Mouse (Mus musculus) spleen, adult 12 weeks (tissue): ENCODE results near the gene Spem1.
"Not testable (repeated sequence)": the region's sequence is repeated elsewhere in the genome, so short reads cannot be mapped to it uniquely, and the experiment has no call there.

ENCODE experiments used
- DNase-seq: peaks from one replicate; pipeline ENCODE4 v3.0.0; 2022; ENCODE audit warnings: low spot score

Gene Spem1

DNA sequence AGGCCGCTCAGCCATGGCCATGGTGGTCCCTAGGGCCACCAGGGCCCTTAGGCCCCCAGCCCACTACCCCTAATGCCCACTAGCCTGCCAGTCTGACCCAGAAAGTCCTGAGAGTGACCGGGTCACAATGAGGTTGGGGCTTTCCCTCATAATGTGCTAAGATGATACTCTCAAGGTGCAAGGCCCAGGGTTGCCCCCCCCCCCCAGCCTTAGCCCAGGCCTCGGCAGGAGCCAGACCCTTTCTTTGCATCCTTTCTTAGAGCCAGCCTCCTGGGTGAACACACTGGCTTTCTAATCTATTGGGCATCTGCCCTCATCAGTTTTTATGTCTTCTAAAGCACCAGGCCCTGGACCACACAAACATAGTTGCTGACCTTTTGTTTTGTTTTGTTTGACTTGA is at the start of gene Spem1:
Gene Spem1 (minus strand): TSS at position 101 of the 400 bp plus-strand sequence.
- no peak for DNase-seq

DNA sequence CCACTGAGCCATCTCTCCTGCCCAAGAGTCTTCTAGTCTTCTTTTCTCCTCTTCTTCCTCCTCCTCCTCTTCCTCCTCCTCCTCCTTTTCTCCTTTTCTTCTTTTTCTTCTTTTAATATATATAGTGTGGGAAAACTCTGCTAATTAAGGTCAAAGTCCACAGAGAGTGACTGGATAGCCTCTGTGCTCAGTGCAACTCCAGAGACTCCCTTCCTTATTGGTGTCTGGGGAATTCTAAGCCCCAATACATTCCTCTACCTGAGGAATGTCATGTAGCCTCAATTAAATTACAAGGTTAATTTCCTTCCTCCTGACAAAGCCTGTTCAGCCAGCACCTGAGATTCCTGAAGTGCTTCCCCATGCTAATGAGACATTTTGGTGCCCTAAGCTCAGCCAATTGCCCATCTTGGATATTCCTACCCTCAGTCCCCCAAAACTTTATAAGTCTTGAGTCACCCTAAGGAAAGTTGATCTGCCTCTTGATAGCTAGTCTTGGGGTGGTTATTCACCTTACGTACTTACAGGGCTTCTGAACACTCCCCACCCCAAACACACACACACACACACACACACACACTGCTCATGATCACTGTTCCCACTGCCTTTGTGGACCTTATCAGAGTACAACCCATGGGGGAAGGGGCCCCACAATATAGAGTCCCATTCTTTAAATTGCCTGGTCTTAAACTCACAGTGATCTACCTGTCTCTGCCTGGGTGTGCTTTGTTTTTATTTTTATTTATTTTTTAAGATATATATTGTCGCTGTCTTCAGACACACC is 48.5 kb upstream of the Spem1 start:
- no peak for DNase-seq

DNA sequence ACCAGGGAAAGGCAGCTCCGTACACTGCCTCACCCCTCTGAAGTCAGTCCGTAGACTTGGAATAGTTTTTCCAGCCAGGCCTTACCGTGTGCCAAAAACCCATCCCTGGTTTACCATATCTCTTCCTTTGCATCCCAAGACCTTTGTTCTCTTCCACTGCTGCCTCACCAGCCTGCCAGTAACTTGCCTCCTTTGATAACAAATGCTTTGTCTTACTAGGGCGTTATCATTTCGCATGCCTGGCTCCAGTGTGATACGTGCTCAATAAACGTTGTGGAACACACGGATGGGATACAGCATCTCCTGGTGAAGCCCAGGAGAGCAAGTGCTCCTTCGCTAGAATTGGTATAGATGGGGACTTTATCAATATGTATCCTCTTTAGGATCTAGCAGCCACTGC is 45.4 kb upstream of the Spem1 start:
- DNase-seq, result no peak

DNA sequence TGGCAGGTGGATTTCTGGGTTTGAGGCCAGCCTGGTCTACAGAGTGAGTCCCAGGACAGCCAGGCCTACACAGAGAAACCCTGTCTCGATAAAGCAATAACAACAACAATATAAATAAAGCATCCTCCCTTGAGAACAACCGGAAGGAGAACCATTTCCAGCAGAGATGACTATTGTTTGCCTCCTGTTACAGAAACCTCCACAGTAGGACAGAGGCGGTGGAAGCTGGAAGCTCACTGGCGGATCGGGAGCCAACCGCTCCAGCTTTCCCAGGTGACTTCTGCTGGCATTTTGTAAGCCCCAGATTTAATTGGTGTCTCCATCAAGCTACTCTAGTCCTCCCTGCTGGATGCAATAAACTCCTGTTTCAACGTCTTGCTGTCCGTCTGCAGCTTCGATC is 43.6 kb upstream of the Spem1 start:
- DNase-seq, result no peak

DNA sequence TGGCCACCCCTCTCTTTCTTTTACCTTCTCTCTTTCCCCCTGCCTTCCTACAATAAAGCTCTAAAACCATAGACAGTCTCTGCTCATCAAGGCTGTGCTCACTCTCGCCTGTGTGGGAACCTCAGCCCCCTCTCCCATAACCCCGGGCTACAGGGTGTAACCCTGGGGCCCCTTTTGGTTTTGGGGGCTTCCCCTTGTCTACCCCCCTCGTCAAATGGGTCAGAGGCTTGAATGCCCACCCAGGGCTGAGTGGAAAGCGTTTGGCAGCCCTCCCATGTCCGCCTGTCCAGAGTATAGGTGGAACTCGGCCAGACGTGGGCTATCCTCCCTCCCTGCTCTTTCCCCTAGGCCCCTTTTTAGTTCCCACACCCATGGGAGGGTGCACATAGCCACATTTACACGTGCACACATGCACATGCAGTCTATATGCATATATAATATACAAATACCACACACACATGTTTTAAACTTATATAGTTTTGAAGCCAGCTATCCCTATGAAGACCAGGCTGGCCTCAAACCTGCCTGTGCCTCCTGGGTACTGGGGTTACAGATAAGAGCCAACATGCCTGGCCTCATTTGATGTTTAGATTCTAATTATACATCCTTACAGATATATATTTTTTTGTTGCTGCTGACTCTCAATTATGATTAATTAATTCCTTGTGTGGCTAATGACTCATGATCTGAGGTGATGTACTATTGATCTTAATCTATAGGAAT is 42.3 kb upstream of the Spem1 start:
- no peak for DNase-seq

DNA sequence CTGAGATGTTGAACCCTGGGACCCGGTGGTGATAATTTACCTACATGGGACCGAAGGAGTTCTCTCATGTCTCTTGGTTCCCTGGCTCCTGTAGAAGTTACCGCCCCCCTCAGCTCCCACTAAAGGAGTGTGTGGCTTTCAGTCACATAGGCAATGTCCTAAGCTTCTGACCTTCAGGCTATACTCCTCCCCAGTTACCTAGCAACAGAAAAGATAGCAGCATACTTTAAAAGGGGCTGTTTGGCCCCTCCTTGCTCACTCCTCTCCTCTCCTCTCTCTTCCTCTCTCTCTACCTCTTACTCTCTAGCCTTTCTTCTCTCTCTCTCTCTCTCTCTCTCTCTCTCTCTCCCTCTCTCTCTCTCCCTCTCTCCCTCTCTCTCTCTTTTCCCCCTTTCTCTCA is 41.7 kb upstream of the Spem1 start:
- DNase-seq, result not testable (repeated sequence)

DNA sequence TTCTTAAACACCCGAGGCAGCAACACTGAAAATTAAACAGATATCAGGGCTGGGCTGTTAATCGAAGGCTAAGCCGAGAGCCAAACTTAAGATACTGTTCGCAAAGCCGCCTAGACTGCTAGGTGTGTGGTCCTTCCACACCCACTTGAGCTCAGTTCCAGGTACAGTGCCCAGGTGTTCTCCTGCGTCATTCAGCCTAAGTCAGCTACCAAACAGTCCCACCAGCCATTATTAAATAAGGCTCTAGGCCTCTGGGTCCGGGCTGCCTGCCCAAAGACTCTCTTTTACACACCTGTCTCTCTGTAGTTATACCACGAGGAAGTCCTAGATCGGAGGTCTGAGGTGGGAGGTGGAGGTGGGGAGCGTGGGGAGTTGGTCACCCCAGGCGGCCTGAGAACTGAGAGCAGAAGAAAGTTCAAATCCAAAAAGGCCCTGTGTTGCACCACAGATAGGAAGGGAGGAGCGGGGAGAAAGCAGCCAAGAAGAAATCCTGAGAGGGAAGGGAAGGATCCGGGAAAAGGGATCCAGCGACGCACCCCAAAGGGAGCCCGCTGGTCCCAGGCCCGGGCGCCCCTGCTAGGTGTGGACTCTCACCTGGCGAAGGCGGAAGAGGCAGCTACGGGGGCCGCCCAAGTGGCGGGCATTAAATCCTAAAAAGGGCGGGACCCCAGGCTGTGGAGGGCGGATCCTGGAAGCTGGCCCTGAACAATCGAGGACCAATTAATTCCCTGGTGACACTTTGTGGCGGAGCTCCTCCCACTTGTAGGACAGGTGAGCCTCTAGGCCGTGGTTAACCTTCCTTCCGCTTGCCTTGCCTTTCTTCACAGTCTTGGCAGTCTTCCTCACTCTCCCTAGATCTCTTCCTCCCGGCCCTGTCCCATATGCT is 36.4 kb upstream of the Spem1 start, which contains the start of gene Tnk1:
Gene Tnk1 (minus strand): TSS at position 618 of the 886 bp plus-strand sequence.
- peak; percentile 1 for DNase-seq

DNA sequence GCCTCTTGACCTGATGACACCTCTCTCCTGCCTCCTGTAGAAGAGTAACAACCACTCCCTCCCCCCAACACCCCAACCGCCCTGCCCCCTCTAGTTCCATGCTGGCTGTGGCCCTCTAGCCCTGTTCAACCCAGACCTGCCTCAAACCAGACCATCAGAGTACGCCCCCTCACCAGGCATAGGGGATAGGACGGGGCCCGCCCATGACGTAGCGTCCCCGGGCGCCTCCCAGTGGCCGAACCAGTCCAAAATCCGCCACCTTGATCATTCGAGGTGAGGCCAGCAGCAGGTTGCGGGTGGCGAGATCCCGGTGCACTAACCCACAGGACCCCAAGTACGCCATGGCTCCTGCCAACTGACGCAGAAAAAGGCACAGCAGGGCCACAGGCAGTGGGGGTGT is 33.4 kb upstream of the Spem1 start:
- no peak for DNase-seq

DNA sequence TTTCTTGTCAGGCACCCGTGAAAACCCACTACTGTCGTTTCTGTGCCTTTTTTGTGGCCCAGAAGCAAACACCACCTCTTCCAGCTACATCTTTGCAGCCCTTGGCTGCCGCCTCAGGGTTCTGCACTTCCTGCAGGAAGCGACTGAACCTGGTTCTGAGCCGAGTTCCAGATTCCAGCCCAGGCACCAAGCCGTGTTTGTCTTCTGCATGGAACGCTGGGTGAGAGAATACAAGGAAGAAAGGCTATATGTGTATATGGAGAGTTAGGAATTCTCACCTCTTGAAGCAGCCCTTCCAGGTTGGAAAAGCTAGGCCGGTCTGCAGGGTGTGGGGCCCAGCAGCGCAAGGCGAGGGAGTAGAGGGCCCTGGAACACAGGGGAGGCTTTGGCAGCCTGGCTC is 32.7 kb upstream of the Spem1 start:
- DNase-seq, result no peak

DNA sequence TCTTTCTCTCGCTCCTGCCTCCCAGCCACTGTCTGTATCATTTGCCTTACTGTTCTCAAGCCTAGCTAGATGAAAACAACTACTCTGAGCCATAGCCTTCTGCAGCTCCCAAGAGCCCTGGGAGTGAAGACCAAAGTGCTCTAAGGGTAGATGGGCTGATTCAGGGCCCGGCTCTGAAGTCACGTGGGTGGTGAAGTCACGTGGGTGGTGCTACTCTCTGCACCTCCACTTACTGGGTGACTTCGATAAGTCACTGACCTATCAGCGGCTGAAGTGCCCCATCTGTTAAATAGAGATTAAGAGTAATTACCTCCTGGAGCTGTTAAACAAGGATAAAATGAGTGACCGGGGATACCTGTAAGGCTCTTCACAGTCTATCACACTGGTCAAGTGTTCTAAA is 32.0 kb upstream of the Spem1 start:
- DNase-seq, result peak; percentile 81

DNA sequence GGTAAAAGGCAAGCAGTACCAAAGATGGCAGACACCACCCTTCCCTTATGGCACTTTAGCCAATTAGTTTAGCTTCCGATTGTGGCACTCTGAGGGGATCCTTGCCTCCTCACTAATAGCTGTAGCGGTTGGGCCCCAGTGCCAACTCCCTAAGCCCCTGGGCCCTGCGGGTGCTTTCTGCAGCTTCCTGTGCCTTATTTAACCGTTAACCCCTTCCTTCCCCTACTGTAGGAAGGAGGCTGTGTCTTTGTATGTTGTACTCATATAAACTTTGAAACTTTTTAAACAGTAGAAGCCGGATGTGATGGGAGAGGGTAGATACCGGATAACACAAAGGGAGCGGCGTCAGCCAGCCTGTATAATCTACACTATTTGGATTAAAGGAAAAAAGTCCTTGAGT is 28.8 kb upstream of the Spem1 start:
- DNase-seq, result no peak

DNA sequence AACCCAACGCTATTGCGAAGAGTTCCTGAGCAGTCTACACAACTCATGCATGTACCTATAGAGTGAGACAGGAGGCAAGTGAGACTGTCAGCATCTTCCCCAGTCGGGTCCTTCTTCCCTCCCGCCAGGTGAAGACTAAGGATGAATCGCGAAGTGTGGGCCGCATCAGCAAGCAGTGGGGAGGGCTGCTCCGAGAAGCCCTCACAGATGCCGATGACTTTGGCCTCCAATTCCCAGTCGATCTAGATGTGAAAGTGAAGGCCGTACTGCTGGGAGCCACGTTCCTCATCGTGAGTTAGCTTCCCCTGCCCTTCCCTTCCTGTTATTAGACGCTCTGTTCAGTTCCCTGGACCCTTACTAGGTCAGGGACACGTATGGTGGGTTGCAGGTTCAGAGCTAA is 27.9 kb upstream of the Spem1 start:
- DNase-seq, result no peak

DNA sequence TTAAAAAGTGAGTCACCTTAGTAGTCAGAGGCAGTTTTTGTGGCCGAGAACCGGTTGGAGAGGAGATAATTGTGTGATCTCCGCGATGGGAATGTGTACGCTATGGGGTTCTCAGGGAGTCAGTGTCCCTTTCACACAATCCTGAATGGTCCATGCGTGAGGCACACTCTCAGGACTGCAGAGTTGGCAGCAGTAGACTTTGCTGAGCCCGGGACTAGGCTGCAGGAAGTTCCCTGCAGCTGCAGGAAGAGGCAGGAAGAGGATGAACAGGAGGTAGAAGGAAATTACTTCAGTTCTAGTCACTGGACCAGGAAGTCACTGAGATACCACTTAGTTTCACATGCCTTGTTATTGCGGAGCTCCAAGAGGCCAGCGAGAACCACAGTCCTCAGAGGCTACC is 27.1 kb upstream of the Spem1 start:
- no peak for DNase-seq

DNA sequence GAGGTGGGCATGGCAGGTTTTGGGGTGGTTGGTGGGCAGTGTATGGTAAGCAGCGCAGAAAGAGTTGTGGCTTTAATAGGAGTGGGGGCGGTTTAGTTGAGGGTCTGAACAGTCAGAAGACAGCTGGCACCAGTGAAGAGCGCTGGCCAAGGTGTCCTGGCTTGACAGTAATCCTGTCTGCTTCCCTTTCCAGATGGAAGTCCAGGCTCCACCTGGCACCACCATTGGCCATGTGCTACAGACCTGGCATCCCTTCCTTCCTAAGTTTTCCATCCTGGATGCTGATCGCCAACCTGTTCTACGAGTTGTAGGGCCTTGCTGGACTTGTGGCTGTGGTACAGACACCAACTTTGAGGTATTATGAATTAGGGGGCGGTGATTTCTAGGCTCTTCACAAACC is 26.0 kb upstream of the Spem1 start:
- DNase-seq, result no peak

DNA sequence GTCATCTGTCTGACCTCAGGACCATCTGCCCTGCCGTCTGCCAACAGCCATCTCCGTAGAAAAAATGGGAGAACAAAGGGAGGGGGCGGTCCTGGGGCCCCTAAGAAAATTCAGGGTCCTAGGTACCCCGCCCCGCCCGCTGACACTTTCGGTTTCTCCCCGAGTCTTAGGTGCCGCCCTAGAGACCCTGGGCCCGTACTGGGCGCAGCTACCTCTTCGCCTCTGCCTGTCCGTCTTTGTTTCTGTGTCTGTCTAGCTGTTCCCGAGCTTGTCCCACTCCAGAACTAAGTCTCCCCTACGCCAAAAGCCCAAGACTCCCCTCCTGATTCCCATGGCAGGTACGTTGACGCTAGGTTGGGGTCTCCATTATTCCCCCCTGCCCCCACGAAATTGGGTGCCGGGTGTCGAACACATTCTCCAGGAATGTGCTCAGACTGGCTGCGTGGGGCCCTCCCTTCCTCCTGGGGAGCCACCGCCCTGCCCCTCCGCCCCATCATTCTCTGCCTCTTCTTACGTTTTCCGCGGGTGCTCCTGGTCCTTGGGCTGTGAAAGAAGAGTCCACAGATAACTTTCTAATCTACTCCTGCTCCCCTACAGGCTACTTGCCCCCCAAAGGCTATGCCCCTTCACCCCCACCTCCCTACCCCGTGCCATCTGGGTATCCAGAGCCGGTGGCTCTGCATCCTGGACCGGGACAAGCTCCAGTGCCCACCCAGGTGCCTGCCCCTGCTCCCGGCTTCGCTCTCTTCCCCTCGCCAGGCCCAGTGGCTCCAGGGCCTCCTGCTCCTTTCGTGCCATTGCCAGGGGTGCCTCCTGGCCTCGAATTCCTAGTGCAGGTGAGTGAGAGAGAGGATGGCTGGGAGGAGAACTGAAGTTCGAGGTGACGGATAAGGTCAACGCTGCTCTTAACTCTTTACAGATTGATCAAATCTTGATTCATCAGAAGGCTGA is 25.0 kb upstream of the Spem1 start:
- peak; percentile 39 for DNase-seq

DNA sequence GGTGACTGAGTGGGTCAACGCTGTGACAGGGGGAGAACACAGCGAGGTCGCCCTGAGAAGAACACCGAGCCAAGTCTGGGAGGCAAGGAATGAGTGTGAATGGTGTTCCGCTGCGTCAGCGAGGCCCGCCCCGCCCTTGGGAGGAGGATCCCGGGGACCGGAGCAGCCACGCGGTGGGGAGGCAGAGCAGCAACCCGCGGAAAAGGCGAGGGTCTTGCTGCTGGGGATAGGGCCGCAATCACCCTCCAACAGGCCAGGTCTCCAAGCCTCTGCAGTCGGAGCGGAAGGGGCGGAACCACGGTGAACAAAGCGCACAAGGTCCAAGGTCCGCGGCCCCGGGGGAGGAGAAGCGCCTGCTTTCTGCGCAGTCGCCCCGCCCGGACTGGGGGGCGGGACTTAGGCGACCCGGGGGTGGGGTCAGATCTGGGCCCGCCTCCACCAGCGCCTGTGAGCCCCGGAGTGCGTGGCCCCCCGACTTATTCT is 24.3 kb upstream of the Spem1 start, which contains the start of gene Plscr3:
Gene Plscr3 (plus strand): TSS at position 179 of the 483 bp plus-strand sequence.
- peak; percentile 90 for DNase-seq

DNA sequence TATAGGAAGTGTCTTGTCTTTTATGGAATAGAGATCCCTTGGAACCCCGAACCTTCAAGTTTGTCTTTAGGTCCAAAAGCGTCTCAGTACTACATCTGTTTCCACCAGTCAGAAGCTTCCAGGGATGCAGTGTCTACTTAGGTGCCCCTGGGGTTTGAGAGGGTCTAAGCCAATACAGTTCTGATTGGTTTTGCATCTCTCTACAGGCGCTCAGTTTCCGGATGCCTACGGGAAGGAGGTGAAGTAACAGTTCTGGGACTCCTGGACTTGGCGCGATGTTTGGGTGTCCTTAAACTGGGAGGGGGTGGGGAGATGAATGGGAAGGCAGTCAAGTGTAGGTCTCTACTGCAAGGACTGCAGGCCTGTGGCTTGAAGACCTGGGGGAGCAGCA is 16.7 kb upstream of the Spem1 start:
- no peak for DNase-seq

DNA sequence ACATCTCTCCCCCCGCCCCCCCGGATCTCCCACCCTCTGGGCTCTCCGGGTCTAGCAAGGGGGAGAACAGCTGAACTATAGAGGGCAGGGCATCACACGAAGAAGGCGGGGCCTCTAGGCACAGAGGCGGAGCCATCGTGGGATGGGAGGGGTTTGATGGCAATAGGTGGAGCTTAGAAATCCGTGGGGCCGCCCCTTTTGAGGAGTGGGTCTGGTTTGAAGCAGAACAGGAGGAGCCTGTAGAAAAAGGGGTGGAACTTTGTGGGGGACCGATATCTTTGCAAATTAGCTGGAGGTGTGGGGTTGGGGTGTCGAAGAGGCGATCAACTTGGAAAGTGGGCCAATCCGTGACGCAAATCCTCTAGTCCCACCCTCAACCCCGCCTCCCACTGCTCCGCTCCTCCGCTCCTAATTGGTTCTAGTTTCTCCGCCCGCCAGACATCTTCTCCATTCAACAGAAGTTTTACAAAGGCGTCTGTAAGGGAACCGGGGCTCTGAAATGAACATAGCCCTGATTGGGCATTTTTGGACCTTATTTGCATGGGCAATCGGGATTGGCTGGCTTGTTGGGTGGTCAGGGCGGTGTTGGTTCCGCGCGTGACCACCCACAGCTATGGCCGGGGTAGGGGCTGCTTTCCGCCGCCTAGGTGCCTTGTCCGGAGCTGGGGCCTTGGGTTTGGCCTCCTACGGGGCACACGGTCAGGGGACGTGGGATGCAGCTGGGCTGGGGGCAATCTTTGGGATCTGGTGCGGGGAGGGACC is 16.2 kb upstream of the Spem1 start, which contains the start of gene Tmem256:
Gene Tmem256 (plus strand): TSS at position 563 of the 762 bp plus-strand sequence.
- peak; percentile 90 for DNase-seq

DNA sequence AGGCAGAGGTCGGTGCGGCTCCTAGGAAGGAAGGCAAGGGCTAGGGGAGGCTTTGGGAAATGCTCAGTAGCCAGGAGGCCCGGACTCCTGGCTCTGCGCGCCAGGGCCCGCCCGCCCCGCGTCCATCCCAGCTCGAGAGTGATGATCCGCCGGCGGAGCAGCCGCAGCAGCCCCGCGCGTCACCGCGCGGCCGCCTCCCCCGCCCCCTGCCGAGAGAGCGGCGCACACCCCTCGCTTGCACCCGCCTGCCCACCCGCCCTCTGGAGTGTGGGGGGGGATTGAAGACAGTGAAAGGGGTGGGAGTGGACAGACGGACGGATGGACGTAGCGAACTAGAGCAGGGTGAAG is 15.6 kb upstream of the Spem1 start, which contains the start of gene Nlgn2:
Gene Nlgn2 (minus strand): TSS at position 181 of the 348 bp plus-strand sequence.
- DNase-seq, result no peak
